ENCODE assay signal across 8 mouse cellular contexts in the genomic region with DNA sequence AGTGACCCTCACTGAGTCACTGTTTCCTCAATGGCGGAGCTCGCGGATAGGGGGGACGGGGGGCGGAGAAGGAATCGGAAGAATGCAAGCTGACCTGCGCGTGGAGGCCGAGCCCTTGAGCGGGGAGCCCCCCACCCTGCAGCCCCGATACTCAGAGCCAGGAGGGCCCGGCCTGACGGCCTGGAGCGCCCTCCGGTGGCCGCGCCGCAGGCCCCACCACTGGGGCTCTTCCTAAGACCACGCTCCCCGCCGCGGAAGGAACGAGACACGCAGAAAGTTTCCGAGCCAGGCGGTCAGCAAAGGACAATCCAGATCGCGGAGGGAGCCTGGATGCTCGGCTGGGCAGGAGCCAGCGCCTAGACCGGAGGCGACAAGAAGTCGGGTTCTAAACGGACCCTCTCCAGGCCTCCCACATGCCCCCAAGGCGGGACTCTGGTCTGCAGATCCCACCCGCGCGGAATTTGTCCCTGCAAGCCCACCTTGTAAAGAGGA. TPM values are rescaled to one million over a fixed set of nuclear protein-coding genes. Genes with fewer than 3 reads are reported as not detected.
DNase-seq lines count a peak whose midpoint lies in the region; ATAC-seq and TF ChIP-seq lines count a peak whose summit lies in the region.

No protein-coding gene starts in this region.

- H3K9ac ChIP-seq in CH12.LX (ENCODE audit: insufficient read depth, low read depth) = peak overlapping the region; percentile 27
- H3K9ac ChIP-seq in forebrain, embryonic 14.5 days (ENCODE audit: low read length) = peak overlapping the region; percentile 90
- peak overlapping the region; percentile 90 for H3K9ac ChIP-seq in neural tube, embryonic 15.5 days (replicated peaks)

- H3K27me3 ChIP-seq in CH12.LX (replicated peaks) = peaks cover 2% of the 10 kb centered on the region
- no peaks in the 10 kb centered on the region for H3K27me3 ChIP-seq in forebrain, embryonic 14.5 days (replicated peaks; ENCODE audit: control insufficient read depth, insufficient read depth, low read length)
- no peaks in the 10 kb centered on the region for H3K27me3 ChIP-seq in neural tube, embryonic 15.5 days (replicated peaks)
- H3K27me3 ChIP-seq in testis, adult 2 months (ENCODE audit: control insufficient read depth, insufficient read depth, low read length) = no peaks in the 10 kb centered on the region

- H3K79me2 ChIP-seq in CH12.LX (replicated peaks; ENCODE audit: control insufficient read depth, extremely low read depth, insufficient read depth, poor library complexity, severe bottlenecking) = no peaks in the 10 kb centered on the region

- peak; percentile 84 for ATAC-seq in forebrain, embryonic 14.5 days
- ATAC-seq in neural tube, embryonic 15.5 days (ENCODE audit: low FRiP score) = peak; percentile 93

- H3K36me3 ChIP-seq in CH12.LX (replicated peaks in 1 of 2; ENCODE audit: control insufficient read depth in 1 of 2, insufficient read depth in 1 of 2, low read length in 1 of 2) = no peaks in the 10 kb centered on the region
- no peaks in the 10 kb centered on the region for H3K36me3 ChIP-seq in forebrain, embryonic 14.5 days (ENCODE audit: control insufficient read depth, insufficient read depth, low read length)
- no peaks in the 10 kb centered on the region for H3K36me3 ChIP-seq in neural tube, embryonic 15.5 days
- H3K36me3 ChIP-seq in testis, adult 2 months (ENCODE audit: control insufficient read depth, insufficient read depth, low read length) = no peaks in the 10 kb centered on the region

- peak; percentile 53 for DNase-seq in CH12.LX (ENCODE audit: extremely low read depth)
- DNase-seq in cerebellum, adult 11 months = peak; percentile 74
- DNase-seq in forebrain, embryonic 14.5 days (ENCODE audit: low spot score) = peak; percentile 88
- DNase-seq in heart, postnatal 14 days = peak; percentile 87 to 88
- DNase-seq in layer of hippocampus, adult 2 months (ENCODE audit: low spot score in 2 of 2) = peak; percentile 67 to 80
- peak; percentile 70 for DNase-seq in lung, adult 2 months

- TF ChIP-seq CTCF in CH12.LX (conservative IDR thresholded peaks at IDR 0.05 in 1 of 2, IDR thresholded peaks at IDR 0.05 in 1 of 2; ENCODE audit: low read depth in 2 of 2, low read length in 2 of 2) = peak; percentile 23 to 89; a peak in 2 of 4 replicates
- peak; percentile 97 for TF ChIP-seq CTCF in layer of hippocampus, adult 2 months (conservative IDR thresholded peaks at IDR 0.05)
- peak; percentile 44; the same call in 1 of the 2 replicates for TF ChIP-seq CTCF in lung, adult 2 months (IDR thresholded peaks at IDR 0.05; ENCODE audit: insufficient read depth, low read length)
- TF ChIP-seq CTCF in testis, adult 2 months (IDR thresholded peaks at IDR 0.05; ENCODE audit: control insufficient read depth, insufficient read depth, insufficient replicate concordance, low read depth, low read length) = peak; percentile 37; the same call in 1 of the 2 replicates

- dilution Hi-C loops in CH12.LX (cut with MboI; ENCODE audit: extremely low pct_ligation_motif_present, extremely low pct_unique_long_range_greater_than_20kb, low sequenced_read_pairs) = no loop called here

- no peaks in the 10 kb centered on the region for H3K9me3 ChIP-seq in CH12.LX (replicated peaks; ENCODE audit: low read length)
- H3K9me3 ChIP-seq in forebrain, embryonic 14.5 days (replicated peaks; ENCODE audit: control insufficient read depth, low read length) = no peaks in the 10 kb centered on the region
- H3K9me3 ChIP-seq in neural tube, embryonic 15.5 days (replicated peaks) = no peaks in the 10 kb centered on the region

- peak overlapping the region; percentile 67 to 81 (median 72) for H3K4me3 ChIP-seq in CH12.LX (replicated peaks in 1 of 3; ENCODE audit: low read depth in 2 of 3, low read length in 2 of 3, poor library complexity in 1 of 3)
- H3K4me3 ChIP-seq in forebrain, embryonic 14.5 days (ENCODE audit: low read depth, low read length) = peak overlapping the region; percentile 89
- H3K4me3 ChIP-seq in layer of hippocampus, adult 2 months = peak overlapping the region; percentile 91
- H3K4me3 ChIP-seq in lung, adult 2 months (replicated peaks; ENCODE audit: extremely low read depth, low read depth, low read length) = peak overlapping the region; percentile 78
- peak overlapping the region; percentile 89 for H3K4me3 ChIP-seq in neural tube, embryonic 15.5 days (replicated peaks)
- peak overlapping the region; percentile 80 for H3K4me3 ChIP-seq in testis, adult 2 months (ENCODE audit: control insufficient read depth, low read depth, low read length)

- peaks cover 3 to 23% of the 10 kb centered on the region in 2 experiments; a peak in 3 of 4 replicates for H3K4me1 ChIP-seq in CH12.LX (ENCODE audit: control insufficient read depth in 1 of 2, insufficient read depth in 2 of 2)
- peaks cover 14% of the 10 kb centered on the region for H3K4me1 ChIP-seq in forebrain, embryonic 14.5 days (ENCODE audit: control insufficient read depth, insufficient read depth, low read length)
- peaks cover 5% of the 10 kb centered on the region for H3K4me1 ChIP-seq in lung, adult 2 months (ENCODE audit: control insufficient read depth, insufficient read depth, low read length)
- peaks cover 38% of the 10 kb centered on the region for H3K4me1 ChIP-seq in neural tube, embryonic 15.5 days
- H3K4me1 ChIP-seq in testis, adult 2 months (ENCODE audit: control insufficient read depth, insufficient read depth, low read length) = peaks cover 5% of the 10 kb centered on the region

- WGBS in forebrain, embryonic 14.5 days = under 1% methylated on average over 38 of the region's 38 CpGs
- under 1% methylated on average over 38 of the region's 38 CpGs for WGBS in lung, adult 2 months
- WGBS in neural tube, embryonic 15.5 days = under 1% methylated on average over 36 of the region's 38 CpGs

- no peak overlapping the region for H3K27ac ChIP-seq in CH12.LX (ENCODE audit: insufficient read depth, low read depth)
- peak overlapping the region; percentile 91 for H3K27ac ChIP-seq in forebrain, embryonic 14.5 days (ENCODE audit: low read depth, low read length)
- peak overlapping the region; percentile 77 for H3K27ac ChIP-seq in layer of hippocampus, adult 2 months
- H3K27ac ChIP-seq in neural tube, embryonic 15.5 days (replicated peaks) = peak overlapping the region; percentile 94
- no peak overlapping the region for H3K27ac ChIP-seq in testis, adult 2 months (ENCODE audit: control insufficient read depth, insufficient read depth, low read depth, low read length)

- TF ChIP-seq RAD21 in CH12.LX (IDR thresholded peaks at IDR 0.05; ENCODE audit: low read depth, low read length) = peak; percentile 71

- TF ChIP-seq EP300 in CH12.LX (IDR thresholded peaks at IDR 0.05; ENCODE audit: low read length) = 0 out of 2 replicates have a peak, but pooled peaks have one; percentile 1

- peak overlapping the region; percentile 83 for H3K4me2 ChIP-seq in CH12.LX (ENCODE audit: insufficient read depth, low read depth, poor library complexity, severe bottlenecking)
- H3K4me2 ChIP-seq in forebrain, embryonic 14.5 days (ENCODE audit: low read length) = peak overlapping the region; percentile 72
- H3K4me2 ChIP-seq in neural tube, embryonic 15.5 days = peak overlapping the region; percentile 81

- intact Hi-C loops in heart, postnatal 14 days (cut with DNase I) = loop anchor here (1.0 to 2.0 kb wide), 3 partner anchors 46 to 193 kb away; no protein-coding TSS in a partner anchor

- in situ Hi-C loops in CH12.LX (cut with MboI; ENCODE audit: low pct_ligation_motif_present, low pct_unique_long_range_greater_than_20kb, low sequenced_read_pairs) = no loop called here

- TF ChIP-seq POLR2A in CH12.LX (IDR thresholded peaks at IDR 0.05; ENCODE audit: low read depth, low read length) = no peak
- TF ChIP-seq POLR2A in lung, adult 2 months (IDR thresholded peaks at IDR 0.05; ENCODE audit: borderline replicate concordance, extremely low read depth, low read depth, low read length) = 0 out of 2 replicates have a peak, but pooled peaks have one; percentile 12
- no peak for TF ChIP-seq POLR2A in testis, adult 2 months (IDR thresholded peaks at IDR 0.05; ENCODE audit: control insufficient read depth, low read depth, low read length)

TF ChIP-seq in CH12.LX, 34 proteins besides CTCF, POLR2A, EP300 and RAD21 (continues in another document):
- TF ChIP-seq MYC (IDR thresholded peaks at IDR 0.05; ENCODE audit: low read depth, low read length) (0 out of 2 replicates have a peak, but pooled peaks have one; percentile 13), MAZ (IDR thresholded peaks at IDR 0.05; ENCODE audit: low read depth, low read length) (0 out of 2 replicates have a peak, but pooled peaks have one; percentile 53), TCF12 (IDR thresholded peaks at IDR 0.05; ENCODE audit: low read depth, low read length) (no peak), MEF2A (IDR thresholded peaks at IDR 0.05; ENCODE audit: borderline replicate concordance, low read depth, low read length) (peak; percentile 27), PAX5 (IDR thresholded peaks at IDR 0.05; ENCODE audit: low read length) (no peak), KAT2A (IDR thresholded peaks at IDR 0.05; ENCODE audit: insufficient replicate concordance, low read length) (no peak), NRF1 (IDR thresholded peaks at IDR 0.05; ENCODE audit: low read depth, low read length) (peak; percentile 73), BHLHE40 (IDR thresholded peaks at IDR 0.05; ENCODE audit: low read depth, low read length) (peak; percentile 24; the same call in 1 of the 2 replicates), HCFC1 (IDR thresholded peaks at IDR 0.05; ENCODE audit: low read depth, low read length) (peak; percentile 16)

RNA-seq across cellular contexts. Expression of gene Pitpnc1, which starts 1.4 kb away (rescaled TPM):
- total RNA-seq in CH12.LX (2012; rRNA removed) (2.1 and 2.4 TPM in 2 replicates), CH12.LX (2014; rRNA removed) (3.6 and 5.3 TPM in 2 replicates)
- polyA plus RNA-seq in CH12.LX (2012; ENCODE audit: insufficient read length, low read depth) = 3.6 and 5.4 TPM in 2 replicates
- polyA plus RNA-seq in forebrain, embryonic 14.5 days (2014; fragmentation: Nextera tagmentation; extraction: Ambion mirVana) = 31.4 and 38.9 TPM in 2 replicates
- total RNA-seq in heart, postnatal 14 days (2021) = 10 to 100 TPM; 67.9 to 68.4 TPM
- total RNA-seq in layer of hippocampus, adult 2 months (2021) = 10 to 100 TPM; 54.3 to 60.0 TPM
- polyA plus RNA-seq in lung, adult 2 months (2012; rRNA removed) = 27.2 and 39.0 TPM in 2 replicates
- 42.0 and 45.0 TPM in 2 replicates for polyA plus RNA-seq in neural tube, embryonic 15.5 days (2015; fragmentation: Nextera tagmentation; extraction: Ambion mirVana)
- 1.5 and 1.6 TPM in 2 replicates for polyA plus RNA-seq in testis, adult 2 months (2012; rRNA removed)

RNA-seq across cellular contexts. Expression of gene Psmd12, which starts 10.2 kb away (rescaled TPM):
- total RNA-seq in CH12.LX (2012; rRNA removed) (108 and 144 TPM in 2 replicates), CH12.LX (2014; rRNA removed) (151 and 172 TPM in 2 replicates)
- polyA plus RNA-seq in CH12.LX (2012; ENCODE audit: insufficient read length, low read depth) = 257 and 288 TPM in 2 replicates
- polyA plus RNA-seq in forebrain, embryonic 14.5 days (2014; fragmentation: Nextera tagmentation; extraction: Ambion mirVana) = 171 and 177 TPM in 2 replicates
- 10 to 100 TPM; 81.7 to 84.0 TPM for total RNA-seq in heart, postnatal 14 days (2021)
- 10 to 100 TPM; 65.9 to 69.3 TPM for total RNA-seq in layer of hippocampus, adult 2 months (2021)
- 8.3 and 12.9 TPM in 2 replicates for polyA plus RNA-seq in lung, adult 2 months (2012; rRNA removed)
- 151 and 162 TPM in 2 replicates for polyA plus RNA-seq in neural tube, embryonic 15.5 days (2015; fragmentation: Nextera tagmentation; extraction: Ambion mirVana)
- 25.8 and 28.0 TPM in 2 replicates for polyA plus RNA-seq in testis, adult 2 months (2012; rRNA removed)

Comparison
In these comparisons a context has a peak if more than half of its experiments do, and no peak if none do; other contexts are left out.
1. H3K27ac ChIP-seq: peak in forebrain, embryonic 14.5 days (single experiment), layer of hippocampus, adult 2 months (single experiment) and neural tube, embryonic 15.5 days (single experiment); none in CH12.LX (single experiment) and testis, adult 2 months (single experiment).
2. H3K9ac ChIP-seq: peak in every context shown above with its lines; median percentile 90 in forebrain, embryonic 14.5 days; 90 in neural tube, embryonic 15.5 days; 27 in CH12.LX.
3. CTCF ChIP-seq: peak in every context shown above with its lines; median percentile 97 in layer of hippocampus, adult 2 months; 56 in CH12.LX; 44 in lung, adult 2 months; 37 in testis, adult 2 months.
4. Peak in every context shown above with its lines, with median percentiles within 50 percentile points of each other: DNase-seq, H3K4me2 ChIP-seq and H3K4me3 ChIP-seq.